Mouse (Mus musculus) MEL (cell line): ENCODE results near the gene Gucd1. TPM values are rescaled to one million over a fixed set of nuclear protein-coding genes. Genes with fewer than 3 reads are reported as not detected.

Source experiments
- DNase-seq: peaks from one replicate; pipeline ENCODE4 v3.0.0; 2011; ENCODE audit warnings: low read depth, low spot score
- H3K27ac ChIP-seq: 2 replicates; pipeline ENCODE4 v1.5.1; 2012; ENCODE audit warnings: low read depth, mild to moderate bottlenecking, control low read depth, low read length, moderate library complexity; ENCODE audit not compliant: control insufficient read depth
- H3K27me3 ChIP-seq, 2 experiments: fragments of 150-350 bp in 1 of 2; sonication (generic) in 1 of 2; 2 replicates each; pipeline ENCODE4 v1.6.1; 2012; ENCODE audit warnings: low read length in 2 of 2, mild to moderate bottlenecking in 2 of 2, improper control_type of control experiment in 1 of 2, moderate library complexity in 1 of 2; ENCODE audit not compliant: insufficient read depth in 2 of 2, control insufficient read depth in 1 of 2
- H3K36me3 ChIP-seq, 2 experiments: 2 replicates each; pipeline ENCODE4 v1.6.1; 2012 to 2014; ENCODE audit warnings: low read length in 2 of 2, improper control_type of control experiment in 1 of 2, inconsistent platforms in 1 of 2, mild to moderate bottlenecking in 1 of 2; ENCODE audit not compliant: insufficient read depth in 2 of 2, control insufficient read depth in 1 of 2
- H3K4me1 ChIP-seq, 2 experiments: fragments of 150-350 bp in 1 of 2; sonication (generic) in 1 of 2; 2 replicates each; pipeline ENCODE4 v1.6.1; 2012; ENCODE audit warnings: low read length in 2 of 2, improper control_type of control experiment in 1 of 2, mild to moderate bottlenecking in 1 of 2; ENCODE audit not compliant: insufficient read depth in 2 of 2, control insufficient read depth in 1 of 2
- H3K4me3 ChIP-seq, 2 experiments: fragments of 150-350 bp in 1 of 2; sonication (generic) in 1 of 2; 2 replicates each; pipeline ENCODE4 v1.5.1; 2012; ENCODE audit warnings: low read depth in 2 of 2, low read length in 2 of 2, mild to moderate bottlenecking in 2 of 2, moderate library complexity in 2 of 2, control low read depth in 1 of 2, improper control_type of control experiment in 1 of 2; ENCODE audit not compliant: control insufficient read depth in 1 of 2, insufficient read depth in 1 of 2
- H3K79me2 ChIP-seq: 2 replicates; pipeline ENCODE4 v1.6.1; 2012; ENCODE audit warnings: mild to moderate bottlenecking, low read length, moderate library complexity; ENCODE audit not compliant: control insufficient read depth, poor library complexity, insufficient read depth
- H3K9ac ChIP-seq: 2 replicates; pipeline ENCODE4 v1.6.1; 2012; ENCODE audit warnings: low read depth, mild to moderate bottlenecking, control low read depth, low read length, moderate library complexity; ENCODE audit not compliant: control insufficient read depth, poor library complexity, severe bottlenecking
- H3K9me3 ChIP-seq: fragments of 150-350 bp; sonication (generic); replicated peaks from 2 replicates; pipeline ENCODE4 v1.6.1; 2012; ENCODE audit warnings: mild to moderate bottlenecking, low read length, improper control_type of control experiment, moderate library complexity; ENCODE audit not compliant: insufficient read depth
- CHD1 ChIP-seq: IDR thresholded peaks from 2 replicates; pipeline ENCODE4 v1.6.1; 2012; ENCODE audit warnings: low read depth, mild to moderate bottlenecking, inconsistent platforms, low read length, improper control_type of control experiment
- CHD2 ChIP-seq: IDR thresholded peaks from 2 replicates; pipeline ENCODE4 v1.6.1; 2011; ENCODE audit warnings: low read length, improper control_type of control experiment
- E2F4 ChIP-seq: IDR thresholded peaks from 2 replicates; pipeline ENCODE4 v1.6.1; 2011; ENCODE audit warnings: low read depth, low read length, improper control_type of control experiment, borderline replicate concordance
- ELF1 ChIP-seq: IDR thresholded peaks from 2 replicates; pipeline ENCODE4 v1.6.1; 2014; ENCODE audit warnings: low read depth, mild to moderate bottlenecking, inconsistent platforms, low read length, improper control_type of control experiment, moderate library complexity
- EP300 ChIP-seq, 2 experiments: IDR thresholded peaks; 2 replicates each; pipeline ENCODE4 v1.6.1; 2011; ENCODE audit warnings: improper control_type of control experiment in 2 of 2, low read length in 2 of 2, low read depth in 1 of 2, mild to moderate bottlenecking in 1 of 2
- ETS1 ChIP-seq: IDR thresholded peaks from 2 replicates; pipeline ENCODE4 v1.6.1; 2012; ENCODE audit warnings: low read depth, mild to moderate bottlenecking, inconsistent platforms, low read length, improper control_type of control experiment, moderate library complexity
- GABPA ChIP-seq: IDR thresholded peaks from 2 replicates; pipeline ENCODE4 v1.6.1; 2012; ENCODE audit warnings: low read depth, mild to moderate bottlenecking, inconsistent platforms, low read length, improper control_type of control experiment, moderate library complexity
- GATA1 ChIP-seq: IDR thresholded peaks from 2 replicates; pipeline ENCODE4 v1.6.1; 2011; ENCODE audit warnings: low read depth, low read length, improper control_type of control experiment
- HCFC1 ChIP-seq: IDR thresholded peaks from 2 replicates; pipeline ENCODE4 v1.6.1; 2012; ENCODE audit warnings: low read depth, mild to moderate bottlenecking, inconsistent platforms, low read length, improper control_type of control experiment, moderate library complexity
- JUND ChIP-seq: IDR thresholded peaks from 2 replicates; pipeline ENCODE4 v1.6.1; 2011; ENCODE audit warnings: low read depth, mild to moderate bottlenecking, improper control_type of control experiment, low read length
- KAT2A ChIP-seq: conservative IDR thresholded peaks from 2 replicates; pipeline ENCODE4 v1.6.1; 2012; ENCODE audit warnings: low read depth, low read length, improper control_type of control experiment, inconsistent platforms
- MAFK ChIP-seq: IDR thresholded peaks from 2 replicates; pipeline ENCODE4 v1.6.1; 2011; ENCODE audit warnings: low read depth, mild to moderate bottlenecking, low read length, improper control_type of control experiment, borderline replicate concordance
- MAX ChIP-seq: IDR thresholded peaks from 2 replicates; pipeline ENCODE4 v1.6.1; 2011; ENCODE audit warnings: low read length, improper control_type of control experiment
- MAZ ChIP-seq: IDR thresholded peaks from 2 replicates; pipeline ENCODE4 v1.6.1; 2012; ENCODE audit warnings: low read depth, mild to moderate bottlenecking, inconsistent platforms, low read length, improper control_type of control experiment
- MEF2A ChIP-seq: IDR thresholded peaks from 2 replicates; pipeline ENCODE4 v1.6.1; 2014; ENCODE audit warnings: low read depth, mild to moderate bottlenecking, inconsistent platforms, low read length, improper control_type of control experiment; ENCODE audit not compliant: poor library complexity, insufficient replicate concordance, severe bottlenecking; ENCODE audit errors: extremely low read depth
- MXI1 ChIP-seq: IDR thresholded peaks from 2 replicates; pipeline ENCODE4 v1.6.1; 2011; ENCODE audit warnings: mild to moderate bottlenecking, low read depth, low read length, improper control_type of control experiment
- MYB ChIP-seq: IDR thresholded peaks from 2 replicates; pipeline ENCODE4 v1.6.1; 2011; ENCODE audit warnings: mild to moderate bottlenecking, low read depth, low read length, improper control_type of control experiment
- MYC ChIP-seq: IDR thresholded peaks from 2 replicates; pipeline ENCODE4 v1.6.1; 2011; ENCODE audit warnings: low read depth, mild to moderate bottlenecking, low read length, improper control_type of control experiment, moderate library complexity
- NELFE ChIP-seq: IDR thresholded peaks from 2 replicates; pipeline ENCODE4 v1.6.1; 2011; ENCODE audit warnings: low read depth, low read length, improper control_type of control experiment
- NRF1 ChIP-seq: IDR thresholded peaks from 2 replicates; pipeline ENCODE4 v1.6.1; 2014; ENCODE audit warnings: low read depth, mild to moderate bottlenecking, inconsistent platforms, low read length, improper control_type of control experiment, moderate library complexity; ENCODE audit not compliant: poor library complexity, insufficient read depth, severe bottlenecking
- POLR2A ChIP-seq, 2 experiments: IDR thresholded peaks; 2 replicates each; pipeline ENCODE4 v1.6.1; 2011 to 2012; ENCODE audit warnings: low read length in 2 of 2, mild to moderate bottlenecking in 2 of 2, control low read depth in 1 of 2, improper control_type of control experiment in 1 of 2, low read depth in 1 of 2, moderate library complexity in 1 of 2; ENCODE audit not compliant: control insufficient read depth in 1 of 2, insufficient read depth in 1 of 2, poor library complexity in 1 of 2
- POLR2AphosphoS2 ChIP-seq: IDR thresholded peaks from 2 replicates; pipeline ENCODE4 v1.6.1; 2011; ENCODE audit warnings: low read length, improper control_type of control experiment
- POLR2AphosphoS5 ChIP-seq: IDR thresholded peaks from 2 replicates; pipeline ENCODE4 v1.6.1; 2012; ENCODE audit warnings: low read depth, borderline replicate concordance, mild to moderate bottlenecking, inconsistent platforms, low read length, moderate library complexity, mixed read lengths
- RAD21 ChIP-seq: IDR thresholded peaks from 2 replicates; pipeline ENCODE4 v1.6.1; 2011; ENCODE audit warnings: mild to moderate bottlenecking, low read depth, low read length, improper control_type of control experiment
- RCOR1 ChIP-seq: IDR thresholded peaks from 2 replicates; pipeline ENCODE4 v1.6.1; 2012; ENCODE audit warnings: low read depth, mild to moderate bottlenecking, inconsistent platforms, low read length, improper control_type of control experiment
- SIN3A ChIP-seq: IDR thresholded peaks from 2 replicates; pipeline ENCODE4 v1.6.1; 2012; ENCODE audit warnings: low read length, improper control_type of control experiment, inconsistent platforms
- SMC3 ChIP-seq: IDR thresholded peaks from 2 replicates; pipeline ENCODE4 v1.6.1; 2011; ENCODE audit warnings: low read depth, low read length, improper control_type of control experiment
- TAL1 ChIP-seq: IDR thresholded peaks from 2 replicates; pipeline ENCODE4 v1.6.1; 2012; ENCODE audit warnings: mild to moderate bottlenecking, inconsistent platforms, low read length, moderate library complexity, mixed read lengths
- TBP ChIP-seq: IDR thresholded peaks from 2 replicates; pipeline ENCODE4 v1.8.0; 2011; ENCODE audit warnings: low read depth, low read length, improper control_type of control experiment
- UBTF ChIP-seq: IDR thresholded peaks from 2 replicates; pipeline ENCODE4 v1.6.1; 2012; ENCODE audit warnings: low read depth, mild to moderate bottlenecking, inconsistent platforms, low read length, improper control_type of control experiment, moderate library complexity, borderline replicate concordance; ENCODE audit not compliant: insufficient read depth
- USF1 ChIP-seq: IDR thresholded peaks from 2 replicates; pipeline ENCODE4 v1.6.1; 2014; ENCODE audit warnings: low read depth, mild to moderate bottlenecking, inconsistent platforms, low read length, improper control_type of control experiment, moderate library complexity
- USF2 ChIP-seq, 2 experiments: IDR thresholded peaks; 2 replicates each; pipeline ENCODE4 v1.6.1; 2011 to 2012; ENCODE audit warnings: improper control_type of control experiment in 2 of 2, low read length in 2 of 2, borderline replicate concordance in 1 of 2, inconsistent platforms in 1 of 2, low read depth in 1 of 2, mild to moderate bottlenecking in 1 of 2; ENCODE audit not compliant: insufficient read depth in 1 of 2
- ZC3H11A ChIP-seq: IDR thresholded peaks from 2 replicates; pipeline ENCODE4 v1.6.1; 2012; ENCODE audit warnings: low read depth, mild to moderate bottlenecking, inconsistent platforms, low read length, improper control_type of control experiment
- ZKSCAN1 ChIP-seq: IDR thresholded peaks from 2 replicates; pipeline ENCODE4 v1.6.1; 2012; ENCODE audit warnings: low read depth, mild to moderate bottlenecking, inconsistent platforms, low read length, improper control_type of control experiment, moderate library complexity
- ZMIZ1 ChIP-seq: IDR thresholded peaks from 2 replicates; pipeline ENCODE4 v1.6.1; 2012; ENCODE audit warnings: low read depth, mild to moderate bottlenecking, inconsistent platforms, low read length, improper control_type of control experiment, moderate library complexity
- ZNF384 ChIP-seq: IDR thresholded peaks from 2 replicates; pipeline ENCODE4 v1.6.1; 2012; ENCODE audit warnings: low read depth, mild to moderate bottlenecking, inconsistent platforms, low read length, improper control_type of control experiment
- polyA plus RNA-seq, 2 experiments: library from polyadenylated mRNA; stranded (reverse) in 1 of 2; unstranded in 1 of 2; fragments of >175 nt in 1 of 2; fragments of >200 nt in 1 of 2; gene quantifications; 2 replicates each; pipeline versions ENCODE4 v1.2.1 to v1.2.4; 2012; ENCODE audit warnings: low replicate concordance in 2 of 2, low read depth in 1 of 2; ENCODE audit not compliant: insufficient read length in 2 of 2, insufficient read depth in 1 of 2, missing spikeins in 1 of 2
- total RNA-seq: library from RNA; depleted of rRNA; stranded (reverse); fragments of 300-350 nt; gene quantifications from 2 replicates; pipeline ENCODE4 v1.2.3, GENCODE M21; 2012

Gene Gucd1
- total and polyA plus RNA-seq, 3 experiments: 18.7 to 30.7 TPM; not detected in 1

- Histone ChIP-seq H3K4me3 (no peak overlapping the region), H3K27me3 (no peaks in the 10 kb centered on the region), H3K4me1 (peaks cover 45 to 53% of the 10 kb centered on the region in 2 experiments), H3K9ac (peak overlapping the region; percentile 32), H3K9me3 (no peaks in the 10 kb centered on the region), H3K79me2 (no peaks in the 10 kb centered on the region), H3K27ac (peak overlapping the region; percentile 93), H3K36me3 (peaks cover 0 to 54% of the 10 kb centered on the region in 2 experiments; a peak in 3 of 4 replicates)
- DNase-seq: peak; percentile 83
- TF ChIP-seq CHD1 (no peak), UBTF (no peak), SMC3 (no peak), ZC3H11A (no peak), ETS1 (peak; percentile 73), E2F4 (no peak), NELFE (no peak), MXI1 (no peak; the same call in 1 of the 2 replicates), MYC (peak; percentile 63; the same call in 1 of the 2 replicates), GATA1 (peak; percentile 38; the same call in 1 of the 2 replicates), NRF1 (peak; percentile 38; the same call in 1 of the 2 replicates), POLR2AphosphoS2 (no peak), EP300 (IDR thresholded peaks at IDR 0.05; ENCODE audit: low read depth in 1 of 2, low read length in 2 of 2) (peak; percentile 61 to 74), POLR2AphosphoS5 (no peak), HCFC1 (peak; percentile 49; the same call in 1 of the 2 replicates), KAT2A (no peak), SIN3A (peak; percentile 54), ELF1 (0 out of 2 replicates have a peak, but pooled peaks have one; percentile 10), USF1 (peak; percentile 37; the same call in 1 of the 2 replicates), MYB (no peak), TAL1 (no peak), CHD2 (no peak), GABPA (peak; percentile 56; the same call in 1 of the 2 replicates), RCOR1 (peak; percentile 52; the same call in 1 of the 2 replicates), USF2 (IDR thresholded peaks at IDR 0.05; ENCODE audit: borderline replicate concordance in 1 of 2, insufficient read depth in 1 of 2, low read depth in 1 of 2, low read length in 2 of 2) (no peak), TBP (peak; percentile 74), MAX (peak; percentile 92), JUND (no peak), ZNF384 (no peak), ZMIZ1 (no peak), POLR2A (IDR thresholded peaks at IDR 0.05; ENCODE audit: control insufficient read depth in 1 of 2, insufficient read depth in 1 of 2, low read depth in 1 of 2, low read length in 2 of 2, poor library complexity in 1 of 2) (no peak), MAZ (no peak), MEF2A (peak; percentile 27; the same call in 1 of the 2 replicates), ZKSCAN1 (no peak), MAFK (0 out of 2 replicates have a peak, but pooled peaks have one; percentile 33), RAD21 (no peak)
These were observed 216.5 kb downstream of the Gucd1 start for GRCm38 (mm10) chr10:75301195-75301806.
